Comparison of ENCODE assay signal across 12 mouse cellular contexts in the genomic region with DNA sequence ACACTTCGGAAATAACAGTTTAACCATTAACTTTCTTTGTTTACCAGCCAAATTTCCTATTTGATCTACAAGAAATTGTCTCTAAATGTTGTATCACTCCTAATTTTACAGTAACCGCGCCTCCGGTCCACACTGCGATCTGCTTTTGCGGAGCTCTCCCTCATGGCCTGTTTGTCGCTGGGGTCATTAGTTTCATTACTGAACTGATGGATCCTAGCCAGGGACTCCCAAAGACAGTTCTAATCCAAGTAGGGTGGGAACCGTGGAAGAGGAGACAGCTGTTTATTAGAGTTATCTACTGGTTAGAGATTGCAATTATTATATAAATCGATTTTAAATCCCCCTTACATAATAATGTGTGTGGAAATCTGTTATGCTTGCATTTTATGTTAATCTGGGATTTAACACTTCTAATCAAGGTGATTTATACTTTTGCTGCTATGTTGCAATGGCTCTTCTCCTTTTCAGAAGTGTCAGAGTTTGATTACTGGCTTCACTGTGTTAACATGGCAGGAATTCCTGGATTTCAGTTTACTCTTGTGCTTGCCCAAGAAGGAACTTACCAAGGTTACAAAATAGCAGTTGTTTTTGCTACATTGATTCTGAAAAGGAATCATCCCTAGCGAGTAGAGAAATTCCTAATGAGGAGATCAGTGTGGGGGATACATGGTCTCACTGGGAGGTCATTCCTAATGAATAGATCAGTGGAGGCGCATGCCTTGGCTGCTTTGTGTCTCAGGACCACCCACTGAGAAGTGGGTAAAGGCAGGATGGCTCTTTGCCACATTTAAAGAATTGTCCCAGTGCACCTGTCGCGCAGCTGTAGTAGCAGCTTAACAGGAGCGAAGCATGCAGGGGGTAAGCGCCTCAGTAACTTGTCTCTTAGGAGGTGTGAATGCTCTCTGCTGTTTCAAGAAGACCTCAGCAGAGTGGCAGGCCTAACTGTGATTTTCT. TPM values are rescaled to one million over a fixed set of nuclear protein-coding genes. Genes with fewer than 3 reads are reported as not detected.
DNase-seq lines count a peak whose midpoint lies in the region; ATAC-seq and TF ChIP-seq lines count a peak whose summit lies in the region.
"Had no signal": no experiment of that assay in that cellular context is flagged by ENCODE, and none has a peak within 500 bp of the region (broad histone marks: within the 10 kb centered on the region; RNA-seq: fewer than 3 reads in every experiment).

No protein-coding gene starts in this region.

- H3K36me3 ChIP-seq in liver, adult 2 months (ENCODE audit: control insufficient read depth, insufficient read depth, low read length), result no peaks in the 10 kb centered on the region
- no peaks in the 10 kb centered on the region for H3K36me3 ChIP-seq in liver, embryonic 11.5 days (ENCODE audit: control insufficient read depth, insufficient read depth, low read length)
- H3K36me3 ChIP-seq in embryonic facial prominence, embryonic 10.5 days (replicated peaks), result no peaks in the 10 kb centered on the region
- no peaks in the 10 kb centered on the region for H3K36me3 ChIP-seq in hindbrain, embryonic 14.5 days (replicated peaks; ENCODE audit: control insufficient read depth, insufficient read depth)
- H3K36me3 ChIP-seq: intestine, embryonic 15.5 days had no signal

- TF ChIP-seq CTCF in liver, adult 2 months (IDR thresholded peaks at IDR 0.05; ENCODE audit: low read depth, low read length), result no peak

- H3K9me3 ChIP-seq in liver, embryonic 11.5 days (ENCODE audit: control insufficient read depth, low read length), result no peaks in the 10 kb centered on the region
- no peaks in the 10 kb centered on the region for H3K9me3 ChIP-seq in embryonic facial prominence, embryonic 10.5 days
- no peaks in the 10 kb centered on the region for H3K9me3 ChIP-seq in hindbrain, embryonic 14.5 days (ENCODE audit: control insufficient read depth, low read length)
- H3K9me3 ChIP-seq: intestine, embryonic 15.5 days had no signal

- H3K79me2 ChIP-seq in liver, adult 2 months (ENCODE audit: control insufficient read depth, insufficient read depth, low read length), result no peaks in the 10 kb centered on the region

- peak; percentile 85 for DNase-seq in liver, adult 2 months (ENCODE audit: extremely low read depth, low read depth, low spot score)
- DNase-seq in liver, embryonic 11.5 days (ENCODE audit: low spot score), result no peak
- DNase-seq in embryonic facial prominence, embryonic 10.5 days (ENCODE audit: low spot score), result peak; percentile 32
- DNase-seq in hindbrain, embryonic 14.5 days (ENCODE audit: low spot score), result peak; percentile 40
- DNase-seq in retina, embryonic 14.5 days (ENCODE audit: low spot score), result peak; percentile 89
- DNase-seq in cerebellum, postnatal 10 days, result no peak
- no peak for DNase-seq in urinary bladder, postnatal 10 days (ENCODE audit: low spot score)
- no peak for DNase-seq in thymus, postnatal 10 days (ENCODE audit: low spot score in 2 of 2)
- DNase-seq: cerebellum, postnatal 25 days; left cerebral cortex, postnatal 4 days had no signal

- no peak for TF ChIP-seq POLR2A in liver, adult 2 months (IDR thresholded peaks at IDR 0.05; ENCODE audit: extremely low read depth, insufficient read depth, low read length)

- no peak overlapping the region for H3K4me3 ChIP-seq in liver, adult 2 months (ENCODE audit: insufficient read depth, low read depth, low read length)
- no peak overlapping the region for H3K4me3 ChIP-seq in liver, embryonic 11.5 days (ENCODE audit: low read depth, low read length)
- H3K4me3 ChIP-seq in embryonic facial prominence, embryonic 10.5 days, result no peak overlapping the region
- no peak overlapping the region for H3K4me3 ChIP-seq in hindbrain, embryonic 14.5 days (replicated peaks; ENCODE audit: low read length)
- H3K4me3 ChIP-seq: intestine, embryonic 15.5 days had no signal

- H3K4me2 ChIP-seq in liver, embryonic 11.5 days, result no peak overlapping the region
- H3K4me2 ChIP-seq in hindbrain, embryonic 14.5 days (replicated peaks), result no peak overlapping the region
- H3K4me2 ChIP-seq: intestine, embryonic 15.5 days had no signal

- H3K4me1 ChIP-seq in liver, adult 2 months (ENCODE audit: control insufficient read depth, insufficient read depth, low read length), result peaks cover 9% of the 10 kb centered on the region
- no peaks in the 10 kb centered on the region for H3K4me1 ChIP-seq in liver, embryonic 11.5 days (replicated peaks; ENCODE audit: control insufficient read depth, insufficient read depth, low read length)
- peaks cover 9% of the 10 kb centered on the region; the same call in 1 of the 2 replicates for H3K4me1 ChIP-seq in embryonic facial prominence, embryonic 10.5 days
- H3K4me1 ChIP-seq in hindbrain, embryonic 14.5 days (replicated peaks; ENCODE audit: control insufficient read depth, insufficient read depth, low read length), result peaks cover 13% of the 10 kb centered on the region
- H3K4me1 ChIP-seq: intestine, embryonic 15.5 days had no signal

- H3K9ac ChIP-seq in liver, adult 2 months (ENCODE audit: low read depth, low read length), result no peak overlapping the region
- no peak overlapping the region for H3K9ac ChIP-seq in liver, embryonic 11.5 days (ENCODE audit: low read depth, low read length)
- H3K9ac ChIP-seq in hindbrain, embryonic 14.5 days, result no peak overlapping the region
- H3K9ac ChIP-seq: intestine, embryonic 15.5 days had no signal

- 28% methylated on average over 15 of the region's 15 CpGs for WGBS in liver, adult 2 months
- WGBS in liver, embryonic 11.5 days, result 39% methylated on average over 15 of the region's 15 CpGs
- WGBS in embryonic facial prominence, embryonic 10.5 days, result 35% methylated on average over 15 of the region's 15 CpGs
- WGBS in hindbrain, embryonic 14.5 days, result 25% methylated on average over 15 of the region's 15 CpGs

- no peak for ATAC-seq in liver, embryonic 11.5 days (replicated peaks; ENCODE audit: low FRiP score)
- peak; percentile 48; the same call in 1 of the 2 replicates for ATAC-seq in hindbrain, embryonic 14.5 days (ENCODE audit: low FRiP score)
- ATAC-seq: intestine, embryonic 15.5 days; lung, postnatal 0 days had no signal

- no peaks in the 10 kb centered on the region for H3K27me3 ChIP-seq in liver, adult 2 months (ENCODE audit: control insufficient read depth, insufficient read depth, low read length)
- H3K27me3 ChIP-seq in liver, embryonic 11.5 days (replicated peaks; ENCODE audit: control insufficient read depth, insufficient read depth, low read length), result no peaks in the 10 kb centered on the region; the same call in 1 of the 2 replicates
- H3K27me3 ChIP-seq in embryonic facial prominence, embryonic 10.5 days (replicated peaks; ENCODE audit: low read depth, poor library complexity, severe bottlenecking), result peaks cover 9% of the 10 kb centered on the region; the same call in 1 of the 2 replicates
- H3K27me3 ChIP-seq in hindbrain, embryonic 14.5 days (ENCODE audit: control insufficient read depth, insufficient read depth, low read length), result no peaks in the 10 kb centered on the region
- H3K27me3 ChIP-seq: intestine, embryonic 15.5 days had no signal

- no peak overlapping the region for H3K27ac ChIP-seq in liver, adult 2 months (replicated peaks; ENCODE audit: insufficient read depth, low read depth, low read length)
- no peak overlapping the region for H3K27ac ChIP-seq in liver, embryonic 11.5 days (ENCODE audit: low read depth, low read length)
- H3K27ac ChIP-seq in embryonic facial prominence, embryonic 10.5 days (replicated peaks), result no peak overlapping the region
- H3K27ac ChIP-seq in hindbrain, embryonic 14.5 days, result no peak overlapping the region
- H3K27ac ChIP-seq: intestine, embryonic 15.5 days had no signal

RNA-seq across cellular contexts. Expression of a gene that starts 28.0 kb away (rescaled TPM):
- total RNA-seq in liver, adult 2 months (2014; rRNA removed), result 40.9 and 47.9 TPM in 2 replicates
- 8.1 and 8.6 TPM in 2 replicates for polyA plus RNA-seq in liver, adult 2 months (2012; rRNA removed)
- polyA plus RNA-seq in liver, embryonic 11.5 days (2014; fragmentation: Nextera tagmentation; extraction: Ambion mirVana), result 3.6 and 4.1 TPM in 2 replicates
- polyA plus RNA-seq in embryonic facial prominence, embryonic 10.5 days (2016; fragmentation: Nextera tagmentation; extraction: Ambion mirVana), result 9.2 and 11.5 TPM in 2 replicates
- 50.6 and 50.8 TPM in 2 replicates for polyA plus RNA-seq in hindbrain, embryonic 14.5 days (2014; fragmentation: Nextera tagmentation; extraction: Ambion mirVana)

Comparison
In these comparisons a context has a peak if more than half of its experiments do, and no peak if none do; other contexts are left out.
1. DNase-seq: peak in liver, adult 2 months (single experiment), embryonic facial prominence, embryonic 10.5 days (single experiment), hindbrain, embryonic 14.5 days (single experiment) and retina, embryonic 14.5 days (single experiment); none in liver, embryonic 11.5 days (single experiment), cerebellum, postnatal 10 days (0 of 2), urinary bladder, postnatal 10 days (single experiment) and thymus, postnatal 10 days (0 of 2).